Mouse (Mus musculus) embryo, embryonic 11 days (tissue): ENCODE results near the gene Vmn1r10.

ENCODE experiments used
- DNase-seq: peaks from one replicate; pipeline ENCODE4 v3.0.0-alpha.2; 2015

Gene Vmn1r10

GRCm38 (mm10) chr6:57109154-57109553 is at the start of gene Vmn1r10:
Gene Vmn1r10, plus strand, starts transcription at chr6:57109454.
- no peak for DNase-seq

GRCm38 (mm10) chr6:57063730-57064129 is 45.5 kb upstream of the Vmn1r10 start:
- peak; percentile 1 for DNase-seq

GRCm38 (mm10) chr6:57066487-57066886 is 42.8 kb upstream of the Vmn1r10 start, which contains the start of gene Vmn1r9:
Gene Vmn1r9, plus strand, starts transcription at chr6:57066787.
- DNase-seq: no peak

DNA sequence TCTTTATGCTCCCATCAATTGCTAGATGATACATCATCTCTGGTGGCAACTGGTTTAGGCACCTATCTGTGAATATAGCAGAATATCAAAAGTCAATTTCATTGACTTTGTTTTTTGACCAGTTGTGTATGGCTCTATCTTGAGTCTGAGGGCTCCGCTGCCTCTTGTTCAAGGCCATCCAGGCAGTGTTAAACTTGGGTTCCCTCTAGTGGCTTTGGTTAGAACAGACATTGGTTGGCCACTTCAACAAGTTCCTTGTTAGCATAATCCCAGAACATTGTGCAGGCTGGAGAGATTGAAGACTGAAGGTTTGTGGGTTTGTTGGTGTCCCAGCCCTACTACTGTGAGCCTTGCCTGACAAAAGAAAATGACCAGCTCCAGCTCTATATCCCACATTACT is 2.9 kb upstream of the Vmn1r10 start:
- peak; percentile 3 for DNase-seq

GRCm38 (mm10) chr6:57133155-57133554 is 23.9 kb downstream of the Vmn1r10 start, which contains the start of gene Vmn1r11:
Gene Vmn1r11, plus strand, starts transcription at chr6:57133455.
- no peak for DNase-seq

- DNase-seq: no peak
Observed at GRCm38 (mm10) chr6:57156619-57157018, 47.4 kb downstream of the Vmn1r10 start, which contains the start of gene Vmn1r12. Gene Vmn1r12, plus strand, starts transcription at chr6:57156919.
